Mouse (Mus musculus) thymus, postnatal 10 days (tissue): ENCODE results near the gene Bace1.
"Not testable (repeated sequence)": the region's sequence is repeated elsewhere in the genome, so short reads cannot be mapped to it uniquely, and the experiment has no call there.

Source experiments
- DNase-seq, 2 experiments: peaks; one replicate each; pipeline ENCODE4 v3.0.0; 2021; ENCODE audit warnings: low spot score in 2 of 2

Bace1 gene

GRCm38 (mm10) chr9:45838069-45838433 is 329 bp upstream of the Bace1 start:
- DNase-seq = no peak

- DNase-seq = no peak
Observed at GRCm38 (mm10) chr9:45839139-45839981, 980 bp downstream of the Bace1 start.

DNA sequence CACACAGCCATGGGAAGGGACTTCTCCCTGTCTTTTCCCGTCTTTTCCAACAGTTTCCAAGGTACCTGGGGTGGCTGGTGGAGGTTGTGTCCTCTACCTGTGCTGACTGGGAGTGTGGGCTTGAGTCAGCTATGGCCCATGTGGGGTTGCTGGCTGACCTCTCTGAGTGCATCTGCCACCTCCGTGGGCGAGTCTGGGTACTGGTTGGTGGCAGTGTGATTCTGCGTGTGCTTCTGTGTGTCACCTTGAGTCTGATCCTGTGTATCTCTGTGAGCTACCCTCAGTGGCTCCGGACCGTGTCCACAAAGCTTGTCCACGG is 1.6 kb downstream of the Bace1 start:
- DNase-seq = no peak

GRCm38 (mm10) chr9:45840331-45840730 is 2.0 kb downstream of the Bace1 start:
- no peak for DNase-seq

- no peak for DNase-seq
Observed at GRCm38 (mm10) chr9:45841458-45841857, 3.1 kb downstream of the Bace1 start.

DNA sequence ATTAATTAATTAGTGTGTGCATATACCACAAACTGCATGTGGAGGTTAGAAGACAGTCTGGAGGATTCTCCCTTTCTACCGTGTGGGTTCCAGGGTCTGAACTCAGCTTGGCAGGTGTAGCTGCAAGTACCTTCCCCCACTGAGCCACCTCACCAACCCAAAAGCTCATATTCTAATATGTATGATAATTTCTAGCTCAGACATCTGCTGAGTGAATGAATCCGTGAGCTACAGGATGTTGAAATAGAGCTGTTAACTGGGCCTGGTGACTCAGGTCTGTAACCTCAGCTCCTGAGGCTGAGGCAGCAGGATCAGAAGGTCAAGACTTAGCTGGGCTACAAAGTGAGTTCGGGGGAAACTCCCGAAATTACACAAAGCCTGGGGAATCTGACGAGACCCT is 4.6 kb downstream of the Bace1 start:
- no peak for DNase-seq

DNA sequence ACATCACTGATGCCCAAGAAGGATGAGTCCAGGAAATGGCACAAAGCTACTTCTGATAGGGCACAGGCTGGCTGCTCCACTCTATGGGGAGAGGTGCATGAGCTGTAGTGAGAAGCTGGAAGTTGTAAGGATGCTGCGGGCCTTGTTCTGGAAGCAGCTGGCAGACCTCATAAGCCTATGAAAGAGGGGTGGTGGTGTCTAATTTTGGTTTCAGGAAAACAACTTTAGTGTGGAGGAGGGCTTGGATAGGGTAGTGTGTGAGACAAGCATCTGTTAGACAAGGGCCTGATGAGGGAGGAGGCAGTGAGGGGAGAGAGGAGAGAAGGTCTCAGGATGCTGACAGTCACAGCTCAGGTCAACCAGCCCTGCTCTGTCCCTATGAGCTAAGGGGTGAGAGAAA is 5.4 kb downstream of the Bace1 start:
- no peak for DNase-seq

DNA sequence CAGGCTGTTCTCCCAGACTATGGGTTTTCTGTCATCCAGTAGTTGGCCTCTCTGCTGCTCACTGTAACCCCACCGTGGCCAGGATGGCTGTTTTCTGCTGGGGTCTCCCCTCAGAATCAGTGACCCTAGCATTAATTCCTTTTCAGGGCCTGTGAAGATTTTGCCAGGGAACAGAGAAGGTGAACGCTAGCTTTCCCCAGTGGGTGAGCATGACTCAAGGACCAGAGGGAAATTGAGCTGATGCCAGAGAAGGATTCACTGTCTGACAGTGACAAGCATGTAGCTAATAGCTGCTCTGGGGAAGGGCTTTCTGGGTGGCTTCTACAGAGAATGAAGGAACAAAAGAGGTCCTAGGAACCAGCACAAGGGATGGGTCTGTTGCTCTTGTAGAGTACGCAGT is 7.2 kb downstream of the Bace1 start:
- no peak for DNase-seq

GRCm38 (mm10) chr9:45846176-45846575 is 7.8 kb downstream of the Bace1 start:
- DNase-seq = not testable (repeated sequence)

- no peak for DNase-seq
Observed at GRCm38 (mm10) chr9:45846891-45847460, 8.6 kb downstream of the Bace1 start.

DNA sequence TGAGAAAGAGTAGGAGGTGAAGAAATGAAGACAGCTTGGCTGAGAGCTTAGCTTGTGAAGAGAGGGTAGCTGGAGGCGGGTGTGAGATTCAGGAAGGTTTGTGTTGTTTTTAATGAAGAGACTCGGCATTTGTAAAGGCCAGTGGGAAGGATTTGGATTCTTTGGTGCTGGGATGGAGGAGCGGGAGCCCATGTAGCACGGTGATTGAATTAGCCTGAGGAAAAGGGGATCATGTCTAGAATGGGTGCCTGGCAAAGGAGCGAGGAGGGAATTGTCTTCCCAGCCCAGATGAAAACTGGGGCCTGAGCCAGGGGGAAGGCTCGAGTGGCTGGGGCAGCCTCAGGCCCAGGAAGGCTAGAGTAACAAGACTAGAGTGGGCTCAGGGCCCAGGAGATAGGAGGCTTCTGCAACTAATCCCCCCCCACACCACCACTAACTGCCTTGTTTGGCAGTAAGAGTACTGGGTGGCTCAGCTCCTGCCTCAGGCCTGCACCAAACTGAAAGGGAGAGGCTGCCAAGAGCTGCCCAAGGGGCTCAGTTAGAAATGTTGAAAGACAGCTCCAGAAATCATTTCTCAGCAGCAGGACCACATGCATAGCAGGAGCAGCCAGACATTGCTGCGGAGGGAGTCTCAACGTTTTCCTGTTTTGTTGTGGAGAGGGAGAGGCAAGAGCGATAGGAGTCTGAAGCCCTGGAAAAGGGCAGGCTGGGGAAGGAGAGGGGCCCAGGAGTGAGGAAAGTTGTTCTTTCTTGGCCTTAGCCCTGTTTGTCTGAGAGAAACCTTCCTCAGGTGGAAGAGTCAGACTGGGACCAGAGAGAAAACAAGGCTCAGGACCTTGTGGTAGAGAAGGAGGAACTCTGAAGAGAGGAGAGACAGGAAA is 11.4 kb downstream of the Bace1 start:
- DNase-seq = no peak

DNA sequence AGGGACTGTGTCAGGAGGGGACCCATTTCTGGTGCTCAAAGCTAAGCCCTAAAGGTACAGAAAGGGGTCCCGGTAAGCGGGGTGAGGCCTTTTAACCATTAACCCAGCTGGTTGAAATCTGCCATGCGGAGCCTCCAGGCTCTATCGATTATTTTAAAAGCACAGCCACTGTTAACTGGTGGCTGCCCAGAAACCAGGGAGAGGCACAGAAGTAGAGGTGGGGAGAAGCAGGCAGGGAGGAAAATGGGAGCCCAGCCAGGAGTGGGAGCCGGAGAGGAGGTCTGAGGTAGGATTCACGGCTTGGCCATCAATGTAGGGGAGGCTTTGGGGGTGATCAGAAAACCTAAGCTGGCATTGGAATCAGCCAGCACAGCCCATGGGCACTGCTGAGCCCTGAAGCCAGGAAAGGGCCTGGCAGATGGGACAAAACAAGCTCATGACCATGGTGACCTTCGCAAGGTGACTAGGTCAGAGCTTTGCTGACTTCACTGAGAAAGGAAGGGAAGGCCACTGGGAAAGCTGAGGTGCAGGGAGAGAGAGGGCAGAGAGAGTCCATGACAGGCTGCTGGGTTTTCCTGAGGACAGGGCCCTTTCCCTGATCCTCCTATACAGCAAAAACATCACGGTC is 12.3 kb downstream of the Bace1 start:
- no peak for DNase-seq

- no peak for DNase-seq
Observed at GRCm38 (mm10) chr9:45851330-45851729, 12.9 kb downstream of the Bace1 start.

DNA sequence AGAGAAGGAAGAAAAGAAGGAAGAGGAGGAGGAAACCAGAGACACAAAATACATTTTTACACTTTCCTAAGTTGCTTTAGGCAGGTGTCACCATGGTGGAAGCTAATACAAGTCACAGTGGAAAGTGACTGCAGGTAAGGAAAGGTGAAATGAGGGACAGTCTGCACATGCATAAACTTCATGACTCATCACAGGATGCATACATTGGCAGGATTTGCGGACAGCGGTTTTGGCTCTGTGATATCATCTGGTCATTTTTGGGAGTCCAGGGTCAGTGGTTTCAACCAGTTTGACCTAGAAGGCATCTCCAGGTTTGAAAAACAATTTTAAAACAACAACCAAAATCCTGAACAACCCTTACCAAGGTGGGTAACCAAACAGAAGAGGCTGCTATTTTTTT is 13.4 kb downstream of the Bace1 start:
- no peak for DNase-seq

- DNase-seq = no peak
Observed at GRCm38 (mm10) chr9:45853695-45854094, 15.3 kb downstream of the Bace1 start.

DNA sequence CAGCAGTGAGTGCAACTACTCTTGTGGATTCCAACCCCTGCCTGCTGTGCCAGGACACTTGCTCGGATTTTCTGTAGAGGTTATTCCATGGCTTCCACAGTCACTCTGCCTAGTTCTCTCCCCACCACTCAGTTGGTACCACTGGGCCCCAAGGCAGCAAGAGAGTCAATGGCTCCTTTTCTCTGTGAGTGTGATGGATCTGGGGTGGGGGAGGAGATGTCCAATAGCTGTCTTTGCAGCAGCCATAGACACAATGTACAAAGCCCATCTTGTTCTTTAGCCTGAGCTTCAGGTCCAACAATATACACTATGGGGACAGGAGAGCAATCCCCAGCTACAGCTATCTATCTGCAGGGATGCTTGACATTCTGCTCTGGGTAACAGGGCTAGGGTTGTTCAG is 15.8 kb downstream of the Bace1 start:
- DNase-seq = no peak

GRCm38 (mm10) chr9:45859364-45859763 is 21.0 kb downstream of the Bace1 start:
- no peak for DNase-seq

DNA sequence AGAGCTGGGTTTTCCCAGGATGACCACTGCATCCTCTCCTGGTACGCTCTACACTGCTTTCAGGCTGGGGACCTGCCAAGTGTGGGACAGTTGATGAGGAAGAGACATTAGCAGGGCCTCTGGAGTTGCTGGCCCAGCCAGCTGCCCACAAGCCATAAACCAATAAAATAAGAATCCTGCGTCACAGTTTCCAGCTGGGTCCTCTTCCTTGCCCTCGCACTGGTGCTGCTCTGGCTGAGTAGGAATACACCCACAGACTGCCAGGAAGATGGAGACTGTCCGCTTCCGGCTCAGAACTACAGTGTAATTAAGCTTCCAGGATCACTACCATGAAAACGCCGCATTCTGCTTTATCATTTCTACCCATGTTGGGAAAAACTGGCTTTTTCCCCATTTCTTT is 23.4 kb downstream of the Bace1 start:
- DNase-seq = no peak

DNA sequence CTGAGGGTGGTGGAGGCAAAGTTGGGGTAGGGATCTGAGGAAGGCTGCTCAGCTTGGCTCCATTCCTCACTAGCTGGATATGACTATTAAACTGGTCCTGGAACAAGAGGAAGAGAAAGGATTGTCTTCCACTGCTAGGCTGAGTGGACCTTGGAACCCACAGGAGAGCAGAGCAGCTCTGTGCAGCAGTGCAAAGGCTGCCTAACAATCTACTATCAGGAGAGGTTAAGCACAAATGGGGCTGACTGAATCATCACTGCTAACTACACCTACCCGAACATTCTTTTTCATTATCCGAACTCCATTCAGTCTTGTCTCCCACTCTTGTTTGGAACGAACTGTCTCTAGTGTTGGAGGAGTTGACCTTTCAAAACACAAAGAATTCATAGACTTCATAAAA is 30.8 kb downstream of the Bace1 start:
- no peak for DNase-seq

- no peak for DNase-seq
Observed at GRCm38 (mm10) chr9:45870265-45870664, 31.9 kb downstream of the Bace1 start.

- DNase-seq = peak in 1 of 2 experiments; percentile 17
Observed at GRCm38 (mm10) chr9:45877928-45878327, 39.5 kb downstream of the Bace1 start.

GRCm38 (mm10) chr9:45893681-45894080 is 55.3 kb downstream of the Bace1 start:
- DNase-seq = no peak
